Mouse (Mus musculus) liver, embryonic 11.5 days (tissue): ENCODE measurements around the gene Olfr419. TPM values are rescaled to one million over a fixed set of nuclear protein-coding genes. Genes with fewer than 3 reads are reported as not detected.

Source experiments
- ATAC-seq: fragments of 200-750 bp; cut with Nextera tagmentation; replicated peaks from 2 replicates; pipeline ENCODE4 v1.8.0; 2017; ENCODE audit warnings: moderate number of reproducible peaks, mild to moderate bottlenecking, moderate TSS enrichment, moderate library complexity; ENCODE audit not compliant: low FRiP score
- DNase-seq: peaks from one replicate; pipeline ENCODE4 v3.0.0-alpha.2; 2017; ENCODE audit warnings: low spot score
- H3K27ac ChIP-seq: fragments of 300-500 bp; sonication (generic); 2 replicates; pipeline ENCODE4 v1.5.1; 2014; ENCODE audit warnings: mild to moderate bottlenecking, low read depth, low read length, control low read depth
- H3K27me3 ChIP-seq: fragments of 300-500 bp; sonication (generic); replicated peaks from 2 replicates; pipeline ENCODE4 v1.6.1; 2014; ENCODE audit warnings: low read length, mixed read lengths; ENCODE audit not compliant: control insufficient read depth, insufficient read depth
- H3K36me3 ChIP-seq: fragments of 300-500 bp; sonication (generic); 2 replicates; pipeline ENCODE4 v1.6.1; 2014; ENCODE audit warnings: mild to moderate bottlenecking, low read length, moderate library complexity, mixed read lengths; ENCODE audit not compliant: control insufficient read depth, insufficient read depth
- H3K4me1 ChIP-seq: fragments of 300-500 bp; sonication (generic); replicated peaks from 2 replicates; pipeline ENCODE4 v1.6.1; 2014; ENCODE audit warnings: low read length, mixed read lengths; ENCODE audit not compliant: control insufficient read depth, insufficient read depth
- H3K4me2 ChIP-seq: fragments of 300-500 bp; sonication (generic); 2 replicates; pipeline ENCODE4 v1.6.1; 2014; ENCODE audit warnings: mild to moderate bottlenecking, control low read depth, moderate library complexity
- H3K4me3 ChIP-seq: fragments of 300-500 bp; sonication (generic); 2 replicates; pipeline ENCODE4 v1.5.1; 2014; ENCODE audit warnings: low read depth, low read length, control low read depth
- H3K9ac ChIP-seq: fragments of 300-500 bp; sonication (generic); 2 replicates; pipeline ENCODE4 v1.6.1; 2014; ENCODE audit warnings: low read depth, low read length, control low read depth
- H3K9me3 ChIP-seq: fragments of 300-500 bp; sonication (generic); 2 replicates; pipeline ENCODE4 v1.6.1; 2016; ENCODE audit warnings: low read length, inconsistent platforms, mixed read lengths; ENCODE audit not compliant: control insufficient read depth
- WGBS: fragments of 180-500 bp; shearing (Covaris S2); extraction: QIAGEN DNeasy Blood & Tissue Kit; methylation state at CpG from one replicate; pipeline ENCODE4 v1.1.7; 2014; 5-methylcytosine and 5-hydroxymethylcytosine counted together
- polyA plus RNA-seq: library from polyadenylated mRNA; unstranded; fragments of >200 nt; fragmentation: Nextera tagmentation; extraction: Ambion mirVana; gene quantifications from 2 replicates; pipeline ENCODE4 v1.2.1, GENCODE M21; 2014

Olfr419 gene
- polyA plus RNA-seq, 1 experiment from 2014 or later, result 0.12 TPM

DNA sequence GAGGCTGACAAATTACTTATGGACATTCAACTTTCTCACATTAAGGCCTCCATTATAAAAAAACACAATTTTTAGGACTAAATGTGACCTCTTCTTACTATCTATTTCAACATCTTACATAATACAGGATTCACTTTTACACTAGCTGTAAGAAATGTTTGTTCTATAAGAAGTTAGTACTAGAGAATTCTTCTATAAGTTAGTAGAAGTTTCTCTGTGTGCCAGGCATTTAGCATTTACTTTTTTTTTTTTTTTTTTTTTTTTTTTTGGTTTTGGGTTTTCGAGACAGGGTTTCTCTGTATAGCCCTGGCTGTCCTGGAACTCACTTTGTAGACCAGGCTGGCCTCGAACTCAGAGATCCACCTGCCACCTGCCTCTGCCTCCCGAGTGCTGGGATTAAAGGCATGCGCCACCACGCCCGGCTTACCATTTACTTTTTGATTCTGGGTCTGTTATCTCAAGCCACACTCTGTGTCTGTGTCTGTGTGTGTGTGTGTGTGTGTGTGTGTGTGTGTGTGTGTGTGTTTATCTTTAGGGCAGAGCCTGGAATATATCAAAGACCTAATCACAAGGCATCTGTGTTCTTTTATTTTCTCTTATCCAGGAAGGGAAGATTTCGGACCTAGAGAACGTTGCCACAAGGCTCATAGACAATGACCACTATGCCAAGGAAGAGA lies 35.2 kb downstream of the Olfr419 start:
- H3K4me1 ChIP-seq, result no peaks in the 10 kb centered on the region
- no peaks in the 10 kb centered on the region for H3K9me3 ChIP-seq
- DNase-seq (no peak), ATAC-seq (peak; percentile 48; the same call in 1 of the 2 replicates)
- no peak overlapping the region for H3K4me2 ChIP-seq
- WGBS, result 80% methylated on average over 7 of the region's 8 CpGs
- H3K4me3 ChIP-seq, result no peak overlapping the region
- no peak overlapping the region for H3K27ac ChIP-seq
- H3K9ac ChIP-seq, result no peak overlapping the region
- no peaks in the 10 kb centered on the region for H3K27me3 ChIP-seq
- H3K36me3 ChIP-seq, result peaks cover 4% of the 10 kb centered on the region

DNA sequence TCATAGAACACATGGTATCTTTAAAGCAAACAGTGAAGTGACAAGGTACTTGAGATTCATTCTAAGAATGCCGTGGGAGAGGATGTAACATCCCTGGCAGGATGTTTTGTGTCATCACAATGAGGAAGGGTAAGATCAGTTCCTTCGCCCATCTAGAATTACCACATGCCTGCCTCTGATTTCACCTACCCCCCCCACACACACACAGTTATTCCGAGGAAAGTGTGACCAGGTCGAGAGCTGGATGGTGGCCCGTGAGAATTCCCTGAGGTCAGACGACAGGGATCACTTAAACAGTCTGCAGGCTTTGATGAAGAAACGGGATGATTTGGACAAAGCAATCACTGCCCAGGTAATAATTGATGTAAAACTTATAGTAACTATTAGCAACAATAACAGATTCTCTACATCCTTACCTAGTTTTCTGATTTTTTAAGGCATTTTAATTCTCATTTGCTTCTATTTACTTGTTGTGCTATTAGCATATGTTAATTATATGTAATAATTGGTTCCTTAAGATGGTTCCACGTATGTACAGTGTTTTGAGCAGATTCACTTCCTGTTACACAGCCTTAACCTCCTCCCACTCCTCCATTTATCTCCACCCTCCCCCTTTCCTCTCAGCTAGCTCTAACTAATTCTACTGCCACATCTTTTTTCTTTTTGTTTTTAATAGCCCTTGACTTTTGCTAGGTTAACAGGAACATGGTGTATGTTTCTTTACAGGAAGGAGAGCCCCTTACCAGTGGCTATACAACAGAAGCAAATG lies 36.4 kb downstream of the Olfr419 start:
- no peak overlapping the region for H3K4me2 ChIP-seq
- DNase-seq, result no peak
- H3K4me3 ChIP-seq, result no peak overlapping the region
- no peaks in the 10 kb centered on the region for H3K9me3 ChIP-seq
- no peak for ATAC-seq
- no peaks in the 10 kb centered on the region for H3K4me1 ChIP-seq
- peaks cover 4% of the 10 kb centered on the region for H3K36me3 ChIP-seq
- 74% methylated on average over 8 of the region's 8 CpGs for WGBS
- H3K27me3 ChIP-seq, result no peaks in the 10 kb centered on the region
- no peak overlapping the region for H3K9ac ChIP-seq
- no peak overlapping the region for H3K27ac ChIP-seq

DNA sequence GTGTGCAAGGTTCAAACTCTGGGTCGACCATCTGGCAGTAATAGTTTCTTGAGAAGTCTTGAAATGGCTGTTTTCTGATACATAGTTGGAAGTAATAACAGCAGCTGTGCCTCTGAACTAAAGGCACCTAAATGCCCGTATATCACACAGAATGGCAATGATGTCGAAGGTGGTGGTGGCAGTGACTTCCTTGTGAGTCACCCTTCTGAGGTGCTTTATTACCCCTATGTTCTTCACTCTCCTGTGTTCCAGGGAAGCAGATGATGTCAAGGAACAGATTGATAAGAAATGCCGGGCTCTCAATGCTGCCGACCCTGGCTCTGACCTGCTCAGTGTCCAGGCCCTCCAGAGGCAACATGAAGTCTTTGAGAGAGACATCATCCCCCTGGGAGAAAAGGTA lies 39.6 kb downstream of the Olfr419 start:
- 76% methylated on average over 5 of the region's 5 CpGs for WGBS
- no peak overlapping the region for H3K27ac ChIP-seq
- H3K36me3 ChIP-seq, result peaks cover 3% of the 10 kb centered on the region; the same call in 1 of the 2 replicates
- no peaks in the 10 kb centered on the region for H3K4me1 ChIP-seq
- no peak overlapping the region for H3K9ac ChIP-seq
- no peaks in the 10 kb centered on the region for H3K27me3 ChIP-seq
- no peak for DNase-seq
- no peaks in the 10 kb centered on the region for H3K9me3 ChIP-seq
- H3K4me3 ChIP-seq, result no peak overlapping the region
- ATAC-seq, result no peak
- no peak overlapping the region for H3K4me2 ChIP-seq

DNA sequence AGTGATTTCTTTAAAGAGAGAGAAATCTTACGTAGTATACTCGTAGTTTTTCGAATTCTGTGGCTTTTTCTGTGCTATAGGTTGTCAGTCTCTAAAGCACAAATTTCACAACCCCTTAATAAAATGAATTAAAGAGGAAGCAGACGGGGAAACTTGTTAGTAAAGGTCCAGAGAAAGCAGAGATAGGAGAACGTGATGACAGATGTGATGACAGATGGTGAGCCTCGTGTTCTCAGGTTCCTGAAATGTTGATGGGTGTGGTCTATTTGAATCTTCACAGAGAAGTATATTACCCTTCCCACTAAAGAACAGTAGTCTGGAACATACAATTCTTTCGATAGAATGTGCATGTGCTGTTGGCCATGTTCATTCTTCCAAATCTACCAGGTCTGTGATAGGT lies 47.2 kb downstream of the Olfr419 start:
- no peaks in the 10 kb centered on the region for H3K9me3 ChIP-seq
- no peaks in the 10 kb centered on the region for H3K4me1 ChIP-seq
- H3K4me3 ChIP-seq, result no peak overlapping the region
- no peak for DNase-seq
- 69% methylated on average over 7 of the region's 7 CpGs for WGBS
- H3K27me3 ChIP-seq, result no peaks in the 10 kb centered on the region
- H3K9ac ChIP-seq, result no peak overlapping the region
- H3K4me2 ChIP-seq, result no peak overlapping the region
- no peak for ATAC-seq
- H3K27ac ChIP-seq, result no peak overlapping the region
- H3K36me3 ChIP-seq, result peaks cover 2% of the 10 kb centered on the region; the same call in 1 of the 2 replicates

Other genes with a start within 250 kb of the Olfr419 start
- gene Ifi205, start 220.3 kb downstream of the Olfr419 start, polyA plus RNA-seq, result 0.82 TPM in 2 replicates
- 0.30 TPM in 1 of 2 replicates, not detected in the other for gene Olfr433, start 211.4 kb downstream of the Olfr419 start, polyA plus RNA-seq
- gene Olfr432, start 202.9 kb downstream of the Olfr419 start, polyA plus RNA-seq, result not detected in 2 replicates
- gene Olfr430, start 185.5 kb downstream of the Olfr419 start, polyA plus RNA-seq, result not detected in 2 replicates
- gene Olfr429, start 167.7 kb downstream of the Olfr419 start, polyA plus RNA-seq, result not detected in 2 replicates
- not detected in 2 replicates for gene Olfr427, start 155.2 kb downstream of the Olfr419 start, polyA plus RNA-seq
- not detected in 2 replicates for gene Olfr231, start 130.9 kb downstream of the Olfr419 start, polyA plus RNA-seq
- not detected in 2 replicates for gene Olfr424, start 120.5 kb downstream of the Olfr419 start, polyA plus RNA-seq
- gene Olfr420, start 96.4 kb downstream of the Olfr419 start, polyA plus RNA-seq, result 0.12 and 0.27 TPM in 2 replicates
- gene Spta1, start 79.3 kb downstream of the Olfr419 start, polyA plus RNA-seq, result 23.1 and 26.0 TPM in 2 replicates
- not detected in 2 replicates for gene Mptx1, start 78.5 kb upstream of the Olfr419 start, polyA plus RNA-seq
- not detected in 2 replicates for gene Olfr417, start 113.1 kb upstream of the Olfr419 start, polyA plus RNA-seq
- gene Olfr248, start 139.0 kb upstream of the Olfr419 start, polyA plus RNA-seq, result not detected in 2 replicates
- not detected in 2 replicates for gene Olfr414, start 172.0 kb upstream of the Olfr419 start, polyA plus RNA-seq
- not detected in 2 replicates for gene Olfr220, start 190.0 kb upstream of the Olfr419 start, polyA plus RNA-seq
- 0.41 and 0.55 TPM in 2 replicates for gene Fmn2, start 249.8 kb upstream of the Olfr419 start, polyA plus RNA-seq